Mouse (Mus musculus) T-helper 1 cell (primary cell): ENCODE measurements at regions not wholly inside any gene's neighbourhood (a gene's known extent, or its start where the extent isn't known, plus 50 kb on each side); places are given as distances from the start of the nearest gene placed in this dataset.

Experiments used
- in situ Hi-C: fragments of 300-600 bp; cut with MboI, MseI; formaldehyde crosslinking; loops from one replicate; pipeline ENCODE4 v1.15.1; 2025; ENCODE audit warnings: high pct_unique_total_duplicates

DNA sequence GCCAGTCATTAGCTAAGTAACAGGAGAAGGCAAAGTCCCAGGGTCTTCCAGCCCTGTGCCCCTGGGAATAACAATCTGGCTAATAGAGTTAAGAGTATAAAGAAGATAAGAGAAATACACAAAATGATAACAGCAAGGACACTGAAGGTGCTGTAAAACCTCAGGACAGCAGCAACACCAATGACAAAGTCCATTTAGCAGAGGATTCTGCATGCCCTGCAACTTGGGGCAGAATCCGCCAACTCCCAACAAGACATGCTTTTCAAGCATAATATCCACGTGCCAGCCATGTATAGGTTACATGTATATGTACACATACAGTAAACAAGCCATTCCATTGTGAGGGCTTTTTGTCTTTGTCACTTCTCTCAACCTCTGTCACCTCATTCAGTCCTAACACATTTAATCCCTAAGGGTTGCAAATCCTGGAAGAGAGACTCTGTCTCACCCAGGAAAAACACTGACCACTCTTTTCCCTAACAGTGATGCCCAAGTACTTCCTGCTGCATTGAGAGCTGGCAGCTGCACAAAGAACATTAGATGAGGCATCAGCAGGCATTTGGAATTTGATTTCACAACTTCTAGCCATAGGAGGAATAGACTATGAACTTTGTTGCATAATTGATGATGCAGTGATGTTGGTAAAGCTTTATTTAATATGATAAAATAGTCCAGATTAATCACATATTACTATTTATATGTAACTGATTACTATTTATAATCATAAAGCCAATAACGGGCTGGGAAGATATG lies 105.8 kb upstream of the Slc4a7 start:
- in situ Hi-C loops, result loop anchor here (5.0 kb wide), 1 partner anchor 51 kb away; no protein-coding TSS in a partner anchor

DNA sequence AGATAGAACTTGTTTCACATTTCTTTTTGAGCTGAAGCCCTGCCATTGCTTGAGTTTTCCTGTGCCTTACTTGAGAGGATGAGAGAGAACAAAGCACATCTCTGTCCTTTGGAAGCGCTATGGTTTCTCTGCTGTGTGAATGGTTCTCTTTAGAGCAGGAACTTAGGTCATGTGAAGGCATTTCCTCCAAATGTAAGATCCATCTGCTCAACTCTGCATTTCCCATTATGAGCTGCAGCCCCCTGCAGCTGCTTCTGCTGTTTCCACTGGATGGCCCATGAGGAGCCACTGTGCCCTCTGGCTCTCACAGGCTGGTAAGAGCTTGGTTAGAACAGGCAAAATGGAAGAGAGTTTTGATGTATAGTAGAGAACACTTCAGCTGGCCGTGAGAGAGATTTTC lies 102.5 kb upstream of the Slc4a7 start:
- in situ Hi-C loops, result loop anchor here (5.0 kb wide), 1 partner anchor 48 kb away; no protein-coding TSS in a partner anchor

DNA sequence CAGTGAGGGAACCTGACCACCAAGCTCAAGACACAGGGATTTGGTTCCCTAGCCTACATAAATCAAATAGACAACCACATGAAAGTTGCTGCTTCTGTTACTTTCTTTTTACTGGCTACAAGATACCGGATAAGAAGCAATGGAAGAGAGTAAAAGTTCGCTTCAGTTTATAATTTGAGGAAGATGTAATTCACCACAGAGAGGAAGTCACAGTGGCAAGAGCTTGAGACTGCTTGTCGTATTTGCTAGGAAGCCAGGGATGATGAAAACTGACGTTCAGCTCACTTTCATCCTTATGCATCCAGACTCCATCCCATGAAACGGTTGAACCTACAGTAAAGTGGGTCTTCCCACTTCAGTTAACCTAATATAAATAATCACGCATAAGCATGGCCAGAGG lies 102.1 kb upstream of the Slc4a7 start:
- in situ Hi-C loops, result loop anchor here (5.0 kb wide), 1 partner anchor 47 kb away; no protein-coding TSS in a partner anchor

DNA sequence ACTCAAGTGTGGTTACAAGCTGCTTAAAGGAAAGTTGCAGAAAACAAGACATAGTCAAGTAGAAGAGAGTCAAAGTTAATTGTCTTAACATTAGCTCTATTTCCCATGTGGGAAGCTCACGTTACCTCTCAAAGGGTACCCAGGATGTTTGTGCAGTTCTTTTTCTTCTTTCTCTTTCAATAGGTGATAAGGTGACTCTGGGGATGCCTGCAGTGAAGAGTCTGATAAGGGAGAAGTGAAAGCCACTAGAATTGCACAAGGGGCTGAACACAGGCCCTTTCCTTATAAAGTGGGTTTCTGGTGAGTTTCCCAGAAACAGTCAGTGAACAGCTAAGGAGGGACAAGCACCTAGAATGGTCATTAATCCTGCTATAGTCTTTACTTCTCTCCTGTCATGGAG lies 98.6 kb upstream of the Slc4a7 start:
- in situ Hi-C loops, result no loop called here

DNA sequence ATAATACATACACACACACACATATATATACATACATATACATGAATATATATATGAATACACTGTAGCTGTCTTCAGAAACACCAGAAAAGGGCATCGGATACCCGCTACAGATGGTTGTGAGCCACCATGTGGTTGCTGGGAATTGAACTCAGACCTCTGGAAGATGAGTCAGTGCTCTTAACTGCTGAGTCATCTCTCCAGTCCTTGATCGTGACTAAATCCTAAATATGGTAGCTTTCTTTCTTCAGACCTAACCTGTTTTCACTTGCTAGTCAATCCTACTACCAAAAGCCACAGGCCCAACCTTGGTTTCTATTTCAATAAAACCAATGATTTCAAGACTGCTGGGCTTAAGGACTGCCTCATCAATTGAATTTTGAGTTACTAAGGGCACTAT lies 95.0 kb upstream of the Slc4a7 start:
- in situ Hi-C loops, result no loop called here

DNA sequence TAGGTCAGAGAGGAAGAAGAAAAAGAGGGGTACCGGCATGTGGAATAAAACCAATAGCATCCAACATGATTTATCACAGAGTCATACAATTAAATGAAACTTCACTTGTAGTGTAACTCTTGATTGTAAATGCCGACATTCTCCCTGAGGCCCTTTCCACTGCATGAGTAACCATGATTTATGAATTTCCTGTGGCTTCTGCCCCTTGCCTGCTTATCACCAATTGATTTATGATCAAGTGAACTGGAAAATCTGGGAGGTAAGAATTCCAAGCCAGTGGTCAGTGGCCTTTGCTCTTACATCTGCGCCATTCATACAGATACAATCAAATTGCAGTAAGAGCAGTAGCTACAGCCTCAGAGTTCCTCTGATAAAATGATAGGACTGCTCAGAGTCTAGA lies 89.8 kb upstream of the Slc4a7 start:
- in situ Hi-C loops, result no loop called here

DNA sequence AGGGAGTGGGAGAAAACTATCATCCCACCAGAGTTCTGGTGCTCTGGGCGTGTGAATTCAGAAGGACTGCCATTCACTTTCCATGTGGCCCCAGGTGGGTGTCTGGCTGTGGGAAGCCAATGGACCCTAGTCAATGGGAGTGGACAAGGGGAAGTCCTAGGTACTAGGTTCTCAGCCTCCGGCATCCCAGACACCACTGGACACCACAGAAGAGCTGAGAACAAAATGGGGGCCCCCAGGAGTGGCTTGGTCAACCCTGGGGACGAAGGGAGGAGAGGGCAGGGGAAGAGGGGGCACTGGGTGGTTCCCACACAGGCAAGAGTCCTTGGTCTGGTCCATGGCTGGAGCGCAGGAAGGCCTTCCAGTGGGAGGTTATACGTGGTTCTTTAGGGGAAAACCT lies 81.8 kb upstream of the Slc4a7 start:
- in situ Hi-C loops, result no loop called here

DNA sequence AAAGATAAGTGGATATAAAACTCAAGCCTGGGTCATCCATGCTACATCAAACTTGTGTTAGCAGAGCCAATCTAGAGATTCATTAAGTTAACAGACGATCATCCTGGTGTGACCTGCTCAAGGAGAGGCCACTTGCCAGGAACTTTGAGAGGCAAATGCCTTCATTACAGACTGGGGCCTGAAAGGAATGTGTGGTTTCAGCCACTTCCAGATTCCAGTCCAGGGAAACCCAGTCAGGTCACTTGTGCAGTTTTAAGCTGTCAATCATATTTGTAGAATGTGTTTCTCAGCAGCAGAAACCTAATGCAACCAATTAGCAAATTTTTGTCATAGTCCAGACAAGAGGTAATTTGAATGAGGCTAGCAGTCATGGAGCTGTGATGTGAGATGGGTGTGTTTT lies 73.4 kb upstream of the Slc4a7 start:
- in situ Hi-C loops, result no loop called here

DNA sequence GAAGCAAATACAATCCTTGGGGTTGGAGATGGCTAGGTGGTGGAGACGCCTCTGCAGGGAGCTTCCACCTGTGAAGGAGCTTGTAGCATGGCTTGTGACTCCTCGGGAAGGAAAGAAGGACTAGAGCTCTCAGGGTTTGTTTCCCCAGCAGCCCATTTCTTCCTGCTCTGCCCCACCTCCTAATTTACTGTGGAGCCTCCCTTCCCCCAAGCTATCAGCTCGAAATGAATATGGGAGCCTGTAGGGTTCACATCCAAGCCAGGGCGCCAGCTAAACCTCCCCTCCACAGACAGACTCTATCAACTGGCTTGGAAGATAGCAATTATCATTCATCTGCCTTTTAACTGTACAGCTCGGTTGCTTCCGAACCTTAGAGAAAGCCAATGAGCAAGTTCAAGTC lies 70.3 kb upstream of the Slc4a7 start:
- in situ Hi-C loops, result no loop called here

DNA sequence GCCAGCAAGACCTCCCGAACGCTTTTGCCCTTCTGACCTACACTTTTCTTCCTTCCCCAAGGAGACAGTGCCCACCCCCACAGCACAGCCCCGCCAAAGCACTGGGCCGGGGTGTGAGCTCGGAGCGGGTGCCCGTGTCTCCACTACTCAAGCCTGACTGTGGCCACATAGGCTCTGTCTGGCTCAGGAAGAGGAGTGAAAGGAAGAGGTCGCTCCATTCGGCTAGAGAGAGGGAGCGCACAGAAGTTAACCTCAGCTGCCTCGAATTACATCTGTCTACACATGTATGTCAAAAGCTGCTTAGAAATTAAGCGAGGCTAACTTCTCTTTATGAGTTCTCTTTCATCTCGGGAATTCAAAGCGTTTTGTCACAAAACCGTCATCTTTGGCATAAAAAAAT lies 69.6 kb upstream of the Slc4a7 start:
- in situ Hi-C loops, result no loop called here

DNA sequence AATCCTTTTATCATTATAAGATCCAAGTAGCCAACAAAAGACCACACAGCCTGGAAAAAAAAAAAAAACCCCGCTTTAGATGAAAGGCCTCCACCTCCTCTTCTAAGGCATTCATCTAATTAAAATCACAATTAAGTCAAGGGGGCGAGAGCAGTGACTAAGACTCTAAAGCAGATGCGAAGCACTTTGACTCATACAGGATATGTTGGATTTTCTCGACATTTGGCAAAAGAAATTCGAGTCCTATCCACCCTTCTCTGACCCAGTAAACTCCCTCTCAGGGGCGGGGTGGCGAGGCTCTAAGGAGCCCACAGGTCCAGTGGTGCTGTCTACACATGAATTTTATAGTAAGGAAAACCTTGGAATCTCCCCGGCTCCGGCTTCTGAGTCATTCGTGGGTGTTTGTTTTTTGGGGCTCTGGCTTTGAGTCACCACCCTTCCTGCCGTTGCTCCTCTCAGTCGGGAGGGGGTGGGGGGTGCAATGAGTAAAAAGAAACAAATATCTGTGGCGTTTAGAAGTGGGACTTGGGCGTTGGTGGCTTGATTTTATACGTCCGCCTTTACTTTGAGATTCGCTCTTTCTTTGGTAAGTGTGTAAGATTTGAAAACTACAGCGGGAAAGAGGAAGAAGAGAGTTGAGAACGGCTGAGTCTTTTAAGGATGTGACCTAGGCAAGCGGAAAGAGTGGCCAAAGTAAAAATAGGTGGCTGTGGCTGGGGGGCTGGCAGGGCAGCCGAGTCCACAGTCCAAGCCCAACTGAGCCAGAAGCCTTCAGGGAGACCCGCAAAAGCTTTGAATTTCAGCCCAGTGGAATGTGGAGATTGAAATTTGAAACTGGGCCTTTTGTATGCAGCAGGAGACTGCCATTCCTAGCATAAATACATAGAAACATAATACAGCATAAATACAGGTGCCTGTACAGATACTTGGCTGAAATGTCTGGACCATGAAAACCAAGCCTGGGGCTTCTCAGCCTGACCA lies 68.8 kb upstream of the Slc4a7 start:
- in situ Hi-C loops, result no loop called here

DNA sequence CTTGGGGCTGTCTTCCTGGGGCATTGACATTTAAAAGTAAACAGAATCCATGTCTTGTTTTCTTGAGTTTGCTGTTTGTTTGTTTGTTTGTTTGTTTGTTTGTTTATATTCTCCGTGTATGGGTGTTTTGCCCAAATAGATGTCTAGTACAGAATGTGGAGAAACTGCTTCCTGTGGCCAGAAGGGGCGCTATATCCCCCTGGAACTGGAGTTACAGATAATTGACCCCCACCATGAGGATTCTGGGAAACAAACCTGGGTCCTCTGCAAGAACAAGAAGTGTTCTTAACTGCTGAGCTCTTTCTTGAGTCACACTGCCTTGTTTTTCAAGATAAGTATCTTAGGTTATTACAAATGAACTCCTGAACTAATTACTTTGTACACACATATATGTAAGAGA lies 68.1 kb upstream of the Slc4a7 start:
- in situ Hi-C loops, result no loop called here

DNA sequence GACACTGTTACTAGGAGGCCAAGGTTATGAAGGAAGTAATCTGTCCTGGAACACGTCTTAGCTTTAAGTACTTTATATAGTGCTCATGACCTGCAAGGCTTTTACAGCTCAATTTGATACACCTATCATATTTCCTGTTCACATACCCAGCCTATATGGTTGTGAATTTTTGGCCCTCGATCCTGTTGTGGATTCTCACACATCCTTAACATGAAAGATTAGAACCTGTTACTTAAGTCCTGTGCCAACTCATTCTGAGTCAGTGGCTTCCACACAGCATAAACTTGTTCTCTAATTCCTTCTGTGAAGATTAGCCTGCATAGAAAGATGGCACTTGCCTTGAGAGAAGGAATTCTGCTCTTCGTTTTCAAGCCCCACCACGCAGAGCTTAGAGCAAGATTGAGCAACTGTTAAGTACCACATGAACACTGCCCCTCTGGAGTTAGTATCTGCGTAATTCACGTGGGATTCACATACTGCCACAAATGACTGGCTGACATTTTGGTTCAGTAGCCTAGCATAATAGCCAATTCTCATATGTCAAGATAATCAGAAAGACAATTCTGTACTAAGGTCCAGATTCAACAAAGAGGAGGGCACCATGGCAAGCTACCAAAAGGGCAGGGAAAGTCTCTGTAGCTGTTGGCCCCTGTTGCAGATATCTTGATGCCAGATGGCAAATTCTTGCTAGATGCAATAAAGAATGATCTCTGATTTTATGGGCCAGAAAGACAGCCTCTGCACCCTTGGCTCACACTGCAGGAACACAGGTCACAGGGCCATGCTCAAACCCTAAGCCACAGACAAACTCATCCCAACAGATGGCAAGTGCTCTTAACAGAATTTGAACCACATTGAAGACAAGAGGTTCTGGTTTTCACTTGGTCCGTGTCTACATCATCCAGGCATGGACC lies 62.7 kb upstream of the Slc4a7 start:
- in situ Hi-C loops, result loop anchor here (5.0 kb wide), 2 partner anchors 58 to 292 kb away; partner anchors contain the start of gene Il3ra

DNA sequence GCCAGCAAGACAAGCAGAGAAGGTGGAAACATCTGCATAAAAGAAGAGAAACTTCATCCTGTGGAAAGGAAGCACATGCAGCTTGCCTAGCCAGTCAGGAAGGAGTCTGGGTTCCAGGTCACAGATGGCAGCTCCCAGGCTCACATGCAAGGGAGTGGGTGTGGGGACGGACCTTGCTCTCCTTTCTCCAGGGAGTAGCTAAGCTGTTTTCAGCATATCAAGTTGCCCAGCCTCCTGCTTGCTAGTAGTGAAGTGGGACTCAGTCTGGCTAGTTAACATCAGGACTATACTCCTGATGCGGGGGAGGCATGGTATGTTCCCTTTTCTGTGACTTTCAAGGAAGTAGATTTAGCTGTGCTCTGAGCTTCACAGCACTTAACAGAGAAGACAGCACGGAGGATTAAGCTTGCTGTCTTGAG lies 62.0 kb upstream of the Slc4a7 start:
- in situ Hi-C loops, result no loop called here

DNA sequence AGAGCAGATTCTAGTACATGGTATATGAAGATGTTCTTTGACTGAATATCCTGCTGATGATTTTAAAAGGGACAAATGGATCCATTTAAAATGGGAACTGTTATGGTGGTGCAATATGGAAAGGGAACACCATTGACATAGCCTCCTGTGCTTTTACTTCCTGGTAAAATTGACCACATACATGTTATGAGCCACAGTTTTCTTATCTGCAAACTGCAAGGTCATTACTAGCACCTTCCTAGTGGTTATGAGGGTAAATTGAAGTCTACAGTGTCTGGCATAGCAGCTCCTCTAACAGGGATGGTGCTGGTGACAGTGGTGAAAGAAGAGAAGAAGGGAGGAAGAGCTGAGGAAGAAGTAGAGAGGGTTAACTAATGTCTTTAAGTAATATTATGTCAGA lies 61.5 kb upstream of the Slc4a7 start:
- in situ Hi-C loops, result no loop called here

DNA sequence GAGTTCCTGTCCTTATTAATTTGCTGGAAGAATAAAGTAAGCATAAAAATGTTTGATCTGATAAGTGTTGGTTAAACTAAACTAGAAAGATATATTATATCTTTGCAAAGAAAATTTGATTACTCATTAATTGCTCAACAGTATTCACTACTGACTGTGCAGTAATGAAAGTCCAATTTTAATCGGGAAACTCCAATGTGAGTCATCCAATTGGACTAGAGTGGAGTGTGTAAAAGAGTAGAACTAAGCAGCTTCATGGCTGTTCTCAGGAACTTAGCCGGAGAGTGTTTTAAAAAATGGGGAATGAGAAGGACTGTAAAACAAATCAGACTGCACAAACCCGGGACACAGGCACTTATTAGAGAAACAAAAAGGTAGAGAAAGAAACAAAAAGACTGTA lies 58.5 kb upstream of the Slc4a7 start:
- in situ Hi-C loops, result no loop called here

DNA sequence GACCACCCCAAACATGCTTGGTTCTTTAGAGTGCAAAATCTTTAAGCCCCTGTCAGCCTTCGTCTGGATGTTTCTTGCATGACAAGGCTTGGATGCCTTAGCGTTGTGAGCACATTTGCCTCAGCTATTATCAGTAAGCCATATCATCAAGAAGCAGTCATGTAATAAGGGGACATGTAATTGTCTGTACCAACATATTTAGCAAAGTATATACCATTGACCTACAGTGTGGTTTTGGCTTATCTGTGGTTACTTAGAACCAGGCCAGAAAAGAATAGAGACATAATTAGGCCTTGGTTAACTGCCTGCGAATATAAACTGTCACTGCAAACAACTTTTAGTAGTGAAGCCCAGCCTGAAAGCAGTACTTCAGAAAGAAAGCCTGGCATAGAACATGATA lies 57.0 kb upstream of the Slc4a7 start:
- in situ Hi-C loops, result loop anchor here (5.0 kb wide), 1 partner anchor 48 kb away; no protein-coding TSS in a partner anchor
